Mouse (Mus musculus): ENCODE results near the gene Scg5. TPM values are rescaled to one million over a fixed set of nuclear protein-coding genes. Genes with fewer than 3 reads are reported as not detected.

Scg5 gene
- polyA plus RNA-seq (2015; fragmentation: Nextera tagmentation; extraction: Ambion mirVana) = 91.8 and 117 TPM in 2 replicates

DNA sequence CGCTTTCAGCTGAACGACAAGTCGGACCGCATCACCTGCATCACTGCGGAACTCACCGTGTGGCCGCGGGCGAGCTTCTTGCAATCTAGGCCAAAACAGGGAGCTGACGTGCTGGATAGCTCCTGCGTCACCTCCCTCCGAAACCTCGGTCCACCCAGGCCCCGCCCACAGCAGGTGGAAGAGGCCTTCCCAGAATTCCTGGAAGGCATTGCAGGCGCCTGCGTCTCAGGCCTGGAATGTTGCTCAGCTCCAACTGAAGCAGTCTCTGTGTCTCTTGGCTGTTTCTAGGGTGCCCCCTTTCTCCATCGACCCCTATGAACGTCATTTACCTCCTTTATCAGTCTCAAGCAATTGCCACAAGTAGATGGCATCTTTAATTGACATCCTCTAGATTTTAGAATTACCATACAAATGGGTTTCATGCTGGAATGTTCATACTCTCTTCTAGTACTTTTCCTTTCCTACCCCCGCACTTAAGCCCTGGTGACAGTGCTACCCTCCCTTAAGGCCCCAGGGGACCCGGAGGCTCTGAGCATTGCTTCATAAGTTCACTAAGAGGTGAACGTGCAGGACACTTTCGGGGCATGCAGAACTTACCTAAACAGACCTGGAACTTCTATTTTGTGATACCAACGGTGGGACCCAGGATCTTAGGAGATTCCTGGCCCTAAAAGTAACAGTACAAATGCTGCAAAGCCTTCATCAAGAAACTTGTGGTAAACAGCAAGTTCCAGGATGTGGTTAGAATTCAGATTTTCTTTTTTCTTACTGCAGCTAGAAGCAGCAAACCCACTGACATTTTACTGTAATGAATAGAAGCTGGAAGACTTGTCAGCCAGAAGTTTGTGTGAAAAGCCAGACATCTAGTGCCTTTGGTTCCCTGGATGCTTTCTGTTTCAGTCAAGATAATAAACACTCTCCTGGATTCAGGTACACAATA, at the start of gene Scg5:
Gene Scg5, minus strand, starts transcription at position 179 of the 940 bp plus-strand sequence.

GRCm38 (mm10) chr2:113848245-113849121, 19.6 kb upstream of the Scg5 start, which contains the start of gene Arhgap11a:
Arhgap11a (minus strand) TSS chr2:113848661.

DNA sequence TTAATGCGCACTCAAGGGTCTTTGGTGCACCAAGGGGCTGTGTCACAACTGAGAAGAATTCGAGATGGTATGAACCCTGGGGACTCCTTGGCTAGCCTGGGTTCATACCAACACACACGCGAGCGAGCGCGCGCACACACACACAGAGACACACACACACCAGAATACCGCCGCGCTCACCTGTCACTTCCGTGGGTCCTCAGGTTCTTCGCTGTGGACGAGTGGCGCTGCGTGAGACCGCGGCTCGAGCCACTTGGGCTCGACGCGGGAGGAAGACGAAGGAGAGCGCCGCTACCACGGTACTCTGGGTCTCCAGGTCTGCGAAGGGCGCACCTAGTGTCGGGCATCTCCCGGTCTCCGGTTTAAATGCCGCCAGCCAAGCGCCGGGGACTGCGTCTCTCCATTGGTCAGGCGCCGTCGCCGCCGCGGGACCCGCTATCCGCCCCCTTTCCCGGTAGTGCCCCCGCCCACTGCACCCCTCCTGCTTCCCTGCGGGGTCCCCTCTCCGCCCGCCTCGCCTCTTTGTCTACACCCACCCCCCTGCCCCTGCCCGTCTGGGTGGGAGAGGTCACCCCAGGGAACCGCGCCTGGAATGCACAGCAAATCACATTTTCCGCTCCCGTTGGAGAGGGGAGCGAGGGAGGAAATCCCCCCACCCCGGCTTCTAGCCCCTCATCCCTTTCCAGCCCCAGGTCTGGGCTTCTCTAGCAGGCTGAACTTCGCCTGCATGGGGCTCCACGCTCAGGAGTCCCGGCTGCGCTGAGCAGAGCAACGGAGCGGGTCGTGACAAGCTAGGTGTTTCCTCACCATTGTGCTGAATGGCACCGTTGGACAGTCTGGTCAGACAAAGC, 70.4 kb downstream of the Scg5 start, which contains the start of gene Grem1:
Gene Grem1, minus strand, starts transcription at position 336 of the 851 bp plus-strand sequence.

Other genes with a start within 250 kb of the Scg5 start
- 0.24 and 0.35 TPM in 2 replicates for gene Grem1, start 70.5 kb downstream of the Scg5 start, polyA plus RNA-seq (2015; fragmentation: Nextera tagmentation; extraction: Ambion mirVana)
- gene Arhgap11a, start 19.5 kb upstream of the Scg5 start, polyA plus RNA-seq (2015; fragmentation: Nextera tagmentation; extraction: Ambion mirVana) = 5.7 and 6.8 TPM in 2 replicates
- gene Gjd2, start 184.5 kb upstream of the Scg5 start, polyA plus RNA-seq (2015; fragmentation: Nextera tagmentation; extraction: Ambion mirVana) = 3.7 and 6.6 TPM in 2 replicates
- 12.7 and 13.6 TPM in 2 replicates for gene Actc1, start 224.4 kb upstream of the Scg5 start, polyA plus RNA-seq (2015; fragmentation: Nextera tagmentation; extraction: Ambion mirVana)